Mouse (Mus musculus) forebrain, embryonic 13.5 days (tissue): ENCODE results near the gene Gm9758. TPM values are rescaled to one million over a fixed set of nuclear protein-coding genes. Genes with fewer than 3 reads are reported as not detected.
"Not testable (repeated sequence)": the region's sequence is repeated elsewhere in the genome, so short reads cannot be mapped to it uniquely, and the experiment has no call there.

Source experiments
- ATAC-seq: fragments of 200-750 bp; cut with Nextera tagmentation; 2 replicates; pipeline ENCODE4 v1.8.0; 2017
- H3K27ac ChIP-seq: fragments of 300-500 bp; sonication (generic); 2 replicates; pipeline ENCODE4 v1.5.1; 2015; ENCODE audit warnings: inconsistent platforms, mild to moderate bottlenecking, moderate library complexity
- H3K27me3 ChIP-seq: fragments of 300-500 bp; sonication (generic); 2 replicates; pipeline ENCODE4 v1.6.1; 2015; ENCODE audit warnings: mild to moderate bottlenecking, inconsistent platforms
- H3K36me3 ChIP-seq: fragments of 300-500 bp; sonication (generic); 2 replicates; pipeline ENCODE4 v1.6.1; 2015; ENCODE audit warnings: mild to moderate bottlenecking, inconsistent platforms; ENCODE audit not compliant: poor library complexity, severe bottlenecking
- H3K4me1 ChIP-seq: fragments of 300-500 bp; sonication (generic); 2 replicates; pipeline ENCODE4 v1.6.1; 2015; ENCODE audit warnings: inconsistent platforms
- H3K4me2 ChIP-seq: fragments of 300-500 bp; sonication (generic); 2 replicates; pipeline ENCODE4 v1.6.1; 2015; ENCODE audit warnings: inconsistent platforms, mild to moderate bottlenecking, moderate library complexity
- H3K4me3 ChIP-seq: fragments of 300-500 bp; sonication (generic); 2 replicates; pipeline ENCODE4 v1.5.1; 2015; ENCODE audit warnings: mild to moderate bottlenecking, inconsistent platforms
- H3K9ac ChIP-seq: fragments of 300-500 bp; sonication (generic); 2 replicates; pipeline ENCODE4 v1.6.1; 2015; ENCODE audit warnings: mild to moderate bottlenecking, inconsistent platforms
- H3K9me3 ChIP-seq: fragments of 300-500 bp; sonication (generic); replicated peaks from 2 replicates; pipeline ENCODE4 v1.6.1; 2016; ENCODE audit warnings: inconsistent platforms
- WGBS: fragments of 180-500 bp; shearing (Covaris S2); methylation state at CpG from one replicate; pipeline ENCODE4 v1.1.7; 2015; 5-methylcytosine and 5-hydroxymethylcytosine counted together
- polyA plus RNA-seq: library from polyadenylated mRNA; unstranded; fragments of >200 nt; fragmentation: Nextera tagmentation; extraction: Ambion mirVana; gene quantifications from 2 replicates; pipeline ENCODE4 v1.2.1, GENCODE M21; 2015

Gm9758 gene
- polyA plus RNA-seq = not detected in 2 replicates

DNA sequence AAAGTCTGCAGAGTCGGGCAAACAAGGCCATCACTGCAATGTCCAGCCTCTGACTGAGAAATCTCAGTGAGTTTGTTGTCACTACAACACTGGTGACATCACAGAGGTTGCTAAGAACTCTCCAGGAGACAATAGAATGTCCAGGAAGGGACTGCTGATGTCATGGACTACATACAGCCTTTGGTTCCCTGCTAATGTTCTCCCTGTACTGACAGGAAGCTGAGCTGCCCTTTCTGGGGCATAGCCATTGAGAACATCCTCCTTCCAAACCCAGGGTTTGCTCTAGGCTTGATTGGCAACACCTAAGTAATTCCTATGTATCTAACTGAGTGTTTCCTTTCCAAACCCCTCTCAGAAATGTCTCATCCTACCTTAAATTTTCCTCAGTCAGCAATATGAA is at the start of gene Gm9758:
Gm9758 (minus strand) TSS at position 101 of the 400 bp plus-strand sequence.
- not testable (repeated sequence) for H3K27ac ChIP-seq, H3K9me3 ChIP-seq, ATAC-seq, H3K4me3 ChIP-seq, H3K27me3 ChIP-seq, H3K4me2 ChIP-seq, H3K4me1 ChIP-seq, H3K9ac ChIP-seq, H3K36me3 ChIP-seq
- 77% methylated on average over 1 of the region's 1 CpGs for WGBS

DNA sequence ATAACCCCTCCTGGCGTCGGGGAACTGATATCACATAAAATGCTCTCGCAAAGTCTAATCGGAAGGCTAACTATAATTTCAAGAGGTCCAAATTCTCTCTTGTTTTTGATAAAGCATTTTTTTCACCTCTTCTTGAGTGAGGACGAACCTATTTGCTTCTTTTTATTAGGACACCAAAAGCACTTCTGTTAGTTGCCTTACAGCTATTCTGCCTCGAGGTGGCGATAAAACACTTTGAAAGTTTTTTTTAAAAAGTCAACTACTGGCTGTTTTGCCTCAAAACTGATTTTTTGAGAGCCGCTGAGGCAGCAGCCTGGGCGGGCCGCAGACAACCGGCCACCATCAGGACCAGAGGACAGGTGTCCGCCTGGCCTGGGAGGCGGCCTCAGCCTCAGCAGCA is 49.1 kb upstream of the Gm9758 start:
- H3K36me3 ChIP-seq, ATAC-seq, H3K9ac ChIP-seq, H3K27me3 ChIP-seq, H3K4me1 ChIP-seq, H3K27ac ChIP-seq, H3K4me2 ChIP-seq, H3K4me3 ChIP-seq: not testable (repeated sequence)
- H3K9me3 ChIP-seq = peaks cover 26% of the 10 kb centered on the region
- WGBS = 82% methylated on average over 13 of the region's 13 CpGs

DNA sequence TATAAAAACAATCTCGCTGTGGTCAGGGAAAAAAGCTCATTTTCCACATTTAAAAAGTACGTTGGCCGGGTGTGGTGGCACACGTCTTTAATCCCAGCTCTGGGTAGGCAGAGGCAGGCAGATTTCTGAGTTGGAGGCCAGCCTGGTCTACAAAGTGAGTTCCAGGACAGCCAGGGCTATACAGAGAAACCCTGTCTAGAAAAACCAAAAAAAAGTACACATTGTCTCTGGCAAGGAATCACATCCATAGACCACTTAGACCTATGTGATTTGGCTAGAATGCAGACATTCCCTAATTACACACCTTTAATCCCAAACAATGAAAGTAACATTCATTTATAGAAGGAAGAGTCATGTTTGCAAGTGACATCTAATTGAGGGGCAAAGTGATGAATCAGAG is 46.8 kb upstream of the Gm9758 start:
- H3K27ac ChIP-seq, ATAC-seq, H3K4me3 ChIP-seq, H3K27me3 ChIP-seq, H3K36me3 ChIP-seq, H3K9ac ChIP-seq, H3K4me1 ChIP-seq, H3K4me2 ChIP-seq: not testable (repeated sequence)
- WGBS = 84% methylated on average over 4 of the region's 4 CpGs
- H3K9me3 ChIP-seq = peaks cover 30% of the 10 kb centered on the region

DNA sequence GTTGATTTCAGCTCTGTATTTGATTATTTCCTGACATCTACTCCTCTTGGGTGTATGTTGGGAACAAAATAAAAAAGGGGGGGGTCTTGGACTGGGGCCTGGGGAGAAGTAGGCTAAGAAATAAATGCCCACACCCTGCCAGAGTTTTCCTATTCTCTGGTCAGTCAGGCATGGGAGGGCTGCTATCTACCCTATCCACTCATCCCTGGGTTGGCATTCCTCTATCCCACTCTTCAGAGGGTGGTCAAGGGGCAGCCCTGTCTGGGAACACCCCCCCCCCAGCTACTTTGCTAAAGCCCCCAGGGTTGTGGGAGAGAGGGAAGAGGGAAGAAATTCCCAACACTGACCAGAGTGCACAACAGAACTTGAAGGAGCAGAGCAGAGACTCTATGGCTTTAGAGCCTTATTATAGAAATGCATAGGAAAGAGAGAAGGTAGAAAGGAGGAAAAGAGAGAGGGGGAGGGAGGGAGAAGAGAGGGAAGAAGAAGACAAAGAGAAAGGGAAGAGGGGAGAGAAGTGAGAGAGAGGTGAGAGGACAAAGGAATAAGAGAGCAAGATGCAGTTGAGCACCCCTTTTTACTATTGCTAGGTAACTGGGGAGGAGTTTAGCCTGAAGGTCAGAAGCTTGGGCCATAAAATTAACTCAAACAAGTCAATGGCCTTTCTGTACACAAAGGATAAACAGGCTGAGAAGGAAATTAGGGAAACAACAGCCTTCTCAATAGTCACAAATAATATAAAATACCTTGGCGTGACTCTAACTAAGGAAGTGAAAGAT is 41.4 kb upstream of the Gm9758 start:
- not testable (repeated sequence) for H3K9ac ChIP-seq, H3K36me3 ChIP-seq, H3K27ac ChIP-seq, H3K4me1 ChIP-seq, ATAC-seq, H3K27me3 ChIP-seq, H3K4me2 ChIP-seq, H3K4me3 ChIP-seq
- H3K9me3 ChIP-seq = peaks cover 27% of the 10 kb centered on the region
- 96% methylated on average over 1 of the region's 1 CpGs for WGBS

DNA sequence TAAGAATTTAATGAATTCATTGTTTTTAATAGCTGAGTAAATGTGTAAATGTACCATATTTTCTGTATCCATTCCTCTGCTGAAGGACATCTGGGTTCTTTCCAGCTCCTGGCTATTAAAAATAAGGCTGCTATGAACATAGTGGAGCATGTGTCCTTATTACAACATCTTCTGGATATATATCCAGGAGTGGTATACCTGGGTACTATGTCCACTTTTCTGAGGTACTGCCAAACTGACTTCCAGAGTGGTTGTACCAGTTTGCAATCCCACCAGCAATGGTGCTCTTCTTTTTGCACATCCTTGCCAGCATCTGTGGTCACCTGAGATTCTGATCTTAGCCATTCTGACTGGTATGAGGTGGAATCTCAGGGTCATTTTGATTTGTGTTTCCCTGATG is 38.9 kb upstream of the Gm9758 start:
- not testable (repeated sequence) for H3K9ac ChIP-seq, H3K4me2 ChIP-seq, H3K27ac ChIP-seq, H3K4me3 ChIP-seq, ATAC-seq, H3K4me1 ChIP-seq, H3K27me3 ChIP-seq, H3K36me3 ChIP-seq
- peaks cover 23% of the 10 kb centered on the region for H3K9me3 ChIP-seq

DNA sequence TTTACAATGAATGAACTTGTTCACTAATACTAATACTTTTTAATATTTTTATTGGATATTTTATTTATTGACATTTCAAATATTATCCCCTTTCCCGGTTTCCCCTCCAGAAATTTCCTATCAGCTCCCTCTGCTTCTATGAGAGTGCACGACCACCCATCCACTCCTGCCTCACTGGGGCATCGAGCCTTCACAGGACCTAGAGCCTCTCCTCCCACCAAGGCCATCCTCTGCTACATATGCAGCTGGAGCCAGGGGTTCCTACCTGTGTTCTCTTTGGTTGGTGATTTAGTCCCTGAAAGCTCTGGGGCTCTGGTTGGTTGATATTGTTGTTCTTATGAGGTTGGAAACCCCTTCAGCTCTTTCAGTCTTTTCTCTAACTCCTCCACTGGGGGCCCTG is 38.0 kb upstream of the Gm9758 start:
- H3K27ac ChIP-seq, H3K36me3 ChIP-seq, H3K9ac ChIP-seq, H3K4me3 ChIP-seq, H3K4me1 ChIP-seq, ATAC-seq, H3K4me2 ChIP-seq, H3K27me3 ChIP-seq: not testable (repeated sequence)
- H3K9me3 ChIP-seq = peaks cover 22% of the 10 kb centered on the region
- 69% methylated on average over 3 of the region's 3 CpGs for WGBS

DNA sequence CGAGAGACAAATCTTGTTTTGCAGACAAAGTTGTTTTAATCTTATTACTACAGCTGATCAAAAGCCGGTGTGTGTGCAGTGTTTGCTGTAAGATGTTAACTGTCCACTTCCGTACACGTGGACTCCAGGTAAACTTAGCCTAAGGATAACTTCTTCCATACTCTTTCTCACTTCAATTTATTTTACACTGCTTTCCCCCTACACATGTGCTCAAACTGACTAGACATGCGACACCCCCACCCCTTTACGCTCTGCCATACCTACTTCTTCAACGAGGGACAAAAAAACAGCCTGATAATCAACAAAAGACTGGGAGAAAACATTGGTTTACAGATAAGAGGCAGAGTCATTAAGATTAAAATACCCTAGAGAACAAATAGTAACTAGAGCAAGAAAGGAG is 37.1 kb upstream of the Gm9758 start:
- WGBS = 67% methylated on average over 7 of the region's 7 CpGs
- H3K9me3 ChIP-seq = peaks cover 22% of the 10 kb centered on the region
- not testable (repeated sequence) for H3K4me1 ChIP-seq, H3K36me3 ChIP-seq, H3K4me3 ChIP-seq, H3K27ac ChIP-seq, H3K4me2 ChIP-seq, H3K27me3 ChIP-seq, H3K9ac ChIP-seq, ATAC-seq

DNA sequence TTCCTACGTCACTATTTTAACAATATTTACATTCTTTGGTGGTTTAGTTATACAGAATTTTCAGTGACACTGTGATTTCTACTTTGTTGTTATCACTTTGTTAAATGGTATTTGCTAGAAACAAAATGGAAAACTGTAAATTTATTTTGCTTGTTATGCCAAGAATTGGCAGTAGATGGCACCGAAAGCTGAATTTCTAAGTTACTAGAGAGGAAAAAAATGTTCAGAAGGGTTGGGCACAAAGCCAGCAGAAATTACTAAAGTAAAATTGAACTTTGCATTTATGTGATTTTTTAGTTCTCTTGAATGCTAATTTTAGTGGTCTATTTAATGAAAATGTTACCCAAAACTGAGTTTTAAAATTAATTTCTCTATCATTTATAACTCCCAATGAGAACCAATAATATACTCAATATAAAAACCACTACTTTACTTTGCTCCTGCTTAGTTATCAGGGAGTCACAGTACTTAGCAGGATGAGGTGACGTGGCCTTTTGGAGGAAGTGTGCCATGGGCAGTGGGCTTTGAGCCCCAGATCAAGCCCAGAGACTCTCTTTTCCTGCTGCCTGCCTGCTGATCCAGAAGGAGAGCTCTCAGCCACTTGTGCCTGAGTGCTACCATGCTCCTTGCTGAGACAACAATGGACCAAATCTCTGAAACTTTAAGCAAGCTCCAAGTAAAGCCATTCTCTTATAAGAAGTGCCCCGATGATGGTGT is 32.9 kb upstream of the Gm9758 start:
- H3K4me3 ChIP-seq, H3K27me3 ChIP-seq, H3K9ac ChIP-seq, H3K36me3 ChIP-seq, H3K4me1 ChIP-seq, ATAC-seq, H3K4me2 ChIP-seq, H3K27ac ChIP-seq: not testable (repeated sequence)
- WGBS = 61% methylated on average over 4 of the region's 4 CpGs
- peaks cover 12% of the 10 kb centered on the region for H3K9me3 ChIP-seq

DNA sequence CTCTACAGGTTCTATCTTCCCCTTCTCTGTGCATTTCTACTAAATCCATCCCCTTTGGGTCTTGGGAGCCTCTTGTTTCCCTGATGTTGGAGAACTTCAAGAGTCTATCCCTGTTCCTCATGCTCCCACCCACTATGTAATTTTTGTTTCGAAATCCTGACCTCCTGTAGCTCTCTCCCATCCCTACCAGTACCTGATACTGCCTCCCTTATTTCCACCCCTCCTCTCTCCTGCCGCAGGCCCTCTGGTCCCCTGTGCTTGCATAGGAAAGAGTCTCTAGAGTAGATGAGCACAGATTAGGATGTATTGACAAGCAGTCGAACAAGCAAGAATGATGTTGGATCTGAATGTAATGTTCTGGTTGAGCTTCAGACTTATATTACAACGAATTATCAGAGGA is 30.8 kb upstream of the Gm9758 start:
- not testable (repeated sequence) for H3K27me3 ChIP-seq, H3K4me3 ChIP-seq, ATAC-seq, H3K4me1 ChIP-seq, H3K36me3 ChIP-seq, H3K9me3 ChIP-seq, H3K4me2 ChIP-seq, H3K27ac ChIP-seq, H3K9ac ChIP-seq
- 66% methylated on average over 4 of the region's 4 CpGs for WGBS

DNA sequence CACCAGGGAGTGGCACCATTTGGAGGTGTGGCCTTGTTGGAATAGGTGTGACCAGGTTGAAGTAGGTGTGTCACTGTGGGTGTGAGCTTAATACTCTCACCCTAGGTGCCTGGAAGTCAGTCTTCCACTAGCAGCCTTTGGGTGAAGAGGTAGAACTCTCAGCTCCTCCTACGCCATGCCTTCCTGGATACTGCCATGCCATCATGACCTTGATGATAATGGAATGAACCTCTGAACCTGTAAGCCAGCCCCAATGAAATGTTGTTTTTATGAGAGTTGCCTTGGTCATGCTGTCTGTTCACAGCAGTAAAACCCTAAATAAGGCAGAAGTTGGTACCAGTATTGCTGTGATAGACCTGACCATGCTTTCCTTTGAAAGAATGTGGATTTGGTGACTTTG is 26.3 kb upstream of the Gm9758 start:
- 81% methylated on average over 1 of the region's 1 CpGs for WGBS
- not testable (repeated sequence) for ATAC-seq

DNA sequence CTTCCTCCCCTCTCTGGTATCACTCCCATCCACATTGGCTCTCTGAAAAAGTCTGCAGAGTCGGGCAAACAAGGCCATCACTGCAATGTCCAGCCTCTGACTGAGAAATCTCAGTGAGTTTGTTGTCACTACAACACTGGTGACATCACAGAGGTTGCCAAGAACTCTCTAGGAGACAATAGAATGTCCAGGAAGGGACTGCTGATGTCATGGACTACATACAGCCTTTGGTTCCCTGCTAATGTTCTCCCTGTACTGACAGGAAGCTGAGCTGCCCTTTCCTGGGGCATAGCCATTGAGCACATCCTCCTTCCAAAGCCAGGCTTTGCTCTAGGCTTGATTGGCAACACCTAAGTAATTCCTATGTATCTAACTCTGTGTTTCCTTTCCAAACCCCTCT is 23.6 kb upstream of the Gm9758 start, which contains the start of gene Speer4e:
Speer4e (minus strand) TSS at position 101 of the 400 bp plus-strand sequence.
- not testable (repeated sequence) for H3K4me1 ChIP-seq, ATAC-seq, H3K9ac ChIP-seq, H3K27me3 ChIP-seq, H3K4me2 ChIP-seq, H3K36me3 ChIP-seq, H3K27ac ChIP-seq, H3K4me3 ChIP-seq
- peaks cover 12% of the 10 kb centered on the region; the same call in 1 of the 2 replicates for H3K9me3 ChIP-seq
- 44% methylated on average over 1 of the region's 1 CpGs for WGBS

More for the DNA sequence above, 26.3 kb upstream of the Gm9758 start:
- H3K9ac ChIP-seq, H3K27ac ChIP-seq, H3K4me2 ChIP-seq, H3K4me3 ChIP-seq, H3K4me1 ChIP-seq, H3K36me3 ChIP-seq, H3K27me3 ChIP-seq: not testable (repeated sequence)
- peaks cover 12% of the 10 kb centered on the region for H3K9me3 ChIP-seq

DNA sequence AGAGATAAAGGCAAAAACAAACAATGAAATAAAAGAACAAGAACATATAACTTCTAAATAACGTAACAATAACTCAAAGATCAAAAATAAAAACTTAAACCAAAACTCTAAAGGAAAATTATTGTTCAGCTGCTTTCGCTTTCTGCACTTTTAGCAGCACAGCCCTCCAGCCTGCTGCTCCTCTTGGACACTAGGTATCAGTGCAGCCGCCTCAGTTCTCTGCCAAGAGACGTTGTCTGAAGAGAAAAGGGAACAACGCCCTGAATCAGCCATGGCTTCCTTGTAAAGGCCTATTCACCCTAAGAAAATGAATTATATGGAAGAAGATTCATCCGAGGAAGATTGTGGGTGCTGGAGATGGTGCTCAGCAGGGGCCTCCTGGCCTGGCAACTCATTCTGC is 19.0 kb upstream of the Gm9758 start:
- H3K9ac ChIP-seq, H3K27ac ChIP-seq, H3K9me3 ChIP-seq, H3K4me2 ChIP-seq, H3K36me3 ChIP-seq, ATAC-seq, H3K4me1 ChIP-seq, H3K4me3 ChIP-seq, H3K27me3 ChIP-seq: not testable (repeated sequence)
- WGBS = 77% methylated on average over 5 of the region's 6 CpGs
